Mouse (Mus musculus) liver, embryonic 14.5 days (tissue): ENCODE data around the gene Myt1l. TPM values are rescaled to one million over a fixed set of nuclear protein-coding genes. Genes with fewer than 3 reads are reported as not detected.

Source experiments
- ATAC-seq: fragments of 200-750 bp; cut with Nextera tagmentation; 2 replicates; pipeline ENCODE4 v1.8.0; 2017; ENCODE audit warnings: moderate number of reproducible peaks, mild to moderate bottlenecking, moderate library complexity; ENCODE audit not compliant: insufficient read depth
- DNase-seq, 3 experiments: peaks; one replicate each; pipeline ENCODE4 v3.0.0-alpha.2; 2012 to 2013; ENCODE audit warnings: low read depth in 3 of 3, low spot score in 3 of 3
- H3K27ac ChIP-seq: fragments of 300-500 bp; sonication (generic); 2 replicates; pipeline ENCODE4 v1.5.1; 2014; ENCODE audit warnings: moderate library complexity, mild to moderate bottlenecking, control low read depth, inconsistent platforms
- H3K27me3 ChIP-seq: fragments of 300-500 bp; sonication (generic); 2 replicates; pipeline ENCODE4 v1.6.1; 2014; ENCODE audit warnings: mild to moderate bottlenecking, low read length, moderate library complexity; ENCODE audit not compliant: control insufficient read depth, insufficient read depth
- H3K36me3 ChIP-seq: fragments of 300-500 bp; sonication (generic); replicated peaks from 2 replicates; pipeline ENCODE4 v1.6.1; 2014; ENCODE audit warnings: low read depth; ENCODE audit not compliant: control insufficient read depth, insufficient read depth
- H3K4me1 ChIP-seq, 2 experiments: fragments of 200-500 bp in 1 of 2; fragments of 300-500 bp in 1 of 2; sonication (generic) in 1 of 2; replicated peaks; 2 replicates each; pipeline ENCODE4 v1.6.1; 2012 to 2014; ENCODE audit warnings: antibody characterized with exemption in 1 of 2, inconsistent platforms in 1 of 2, low read length in 1 of 2; ENCODE audit not compliant: control insufficient read depth in 2 of 2, insufficient read depth in 2 of 2
- H3K4me2 ChIP-seq: fragments of 300-500 bp; sonication (generic); 2 replicates; pipeline ENCODE4 v1.6.1; 2014; ENCODE audit warnings: low read depth, mild to moderate bottlenecking, control low read depth, moderate library complexity
- H3K4me3 ChIP-seq, 2 experiments: fragments of 200-500 bp in 1 of 2; fragments of 300-500 bp in 1 of 2; sonication (generic) in 1 of 2; 2 replicates each; pipeline ENCODE4 v1.5.1; 2012 to 2014; ENCODE audit warnings: low read depth in 2 of 2, low read length in 2 of 2, mild to moderate bottlenecking in 2 of 2, control low read depth in 1 of 2, inconsistent platforms in 1 of 2, moderate library complexity in 1 of 2; ENCODE audit not compliant: insufficient read depth in 1 of 2
- H3K9ac ChIP-seq: fragments of 300-500 bp; sonication (generic); replicated peaks from 2 replicates; pipeline ENCODE4 v1.6.1; 2014; ENCODE audit warnings: mild to moderate bottlenecking, control low read depth, moderate library complexity
- H3K9me3 ChIP-seq: fragments of 300-500 bp; sonication (generic); 2 replicates; pipeline ENCODE4 v1.6.1; 2016; ENCODE audit warnings: low read length, mixed read lengths; ENCODE audit not compliant: control insufficient read depth
- CTCF ChIP-seq: IDR thresholded peaks from 2 replicates; pipeline ENCODE4 v1.5.1; 2016; ENCODE audit warnings: antibody characterized with exemption, low read depth, control low read depth
- EP300 ChIP-seq: IDR thresholded peaks from 2 replicates; pipeline ENCODE4 v1.6.1; 2016; ENCODE audit warnings: antibody characterized with exemption, low read depth
- WGBS: fragments of 180-500 bp; shearing (Covaris S2); extraction: QIAGEN DNeasy Blood & Tissue Kit; methylation state at CpG from one replicate; pipeline ENCODE4 v1.1.7; 2014; ENCODE audit not compliant: insufficient replicate concordance; 5-methylcytosine and 5-hydroxymethylcytosine counted together
- polyA plus RNA-seq, 2 experiments: library from polyadenylated mRNA; depleted of rRNA in 1 of 2; stranded (reverse) in 1 of 2; unstranded in 1 of 2; fragments of >200 nt; fragmentation: Nextera tagmentation in 1 of 2; extraction: Ambion mirVana in 1 of 2; gene quantifications; 2 replicates each; pipeline versions ENCODE4 v1.2.1 to v1.2.3; 2012 to 2014

Myt1l gene
- polyA plus RNA-seq, 2 experiments = not detected

DNA sequence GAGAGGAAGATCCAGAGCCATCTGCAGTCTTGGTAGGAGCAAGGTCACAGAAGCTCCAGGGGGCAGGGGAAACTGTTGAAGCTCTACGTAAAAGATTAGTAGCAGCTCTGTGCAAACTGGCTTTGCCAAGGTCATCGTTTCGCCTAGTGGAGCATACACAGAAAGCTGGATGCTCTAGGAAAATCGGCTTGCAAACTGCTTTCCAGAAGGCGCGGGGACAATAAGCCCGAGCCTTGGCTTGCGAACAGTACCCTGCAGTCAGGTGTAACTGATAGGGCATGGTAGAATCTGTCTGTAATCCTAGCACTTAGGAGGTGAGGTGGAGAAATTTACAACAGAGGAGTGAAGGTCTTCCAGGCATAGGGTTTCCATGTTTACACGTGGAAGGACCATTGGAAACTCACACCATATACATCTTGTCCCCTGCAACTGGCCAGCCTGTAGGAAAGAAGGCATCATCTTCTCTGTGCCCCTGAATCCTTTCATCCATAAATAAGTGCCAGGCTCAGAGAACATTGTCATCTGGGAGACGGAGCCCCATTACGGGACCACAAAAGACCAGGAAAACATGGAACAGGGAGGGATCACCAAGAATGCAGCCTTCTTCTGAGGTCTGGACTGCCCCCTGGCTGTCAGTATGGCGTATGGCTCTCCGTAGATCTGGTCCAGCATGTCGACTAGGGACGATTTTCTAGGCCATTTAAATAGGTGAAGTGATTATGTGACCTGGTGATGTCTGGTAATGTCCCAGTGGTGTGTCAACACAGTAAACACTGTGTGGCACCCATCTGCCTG, 100.0 kb downstream of the Myt1l start:
- TF ChIP-seq CTCF = peak; percentile 45
- no peak for TF ChIP-seq EP300
- WGBS = 54% methylated on average over 15 of the region's 15 CpGs
- Histone ChIP-seq H3K27me3 (no peaks in the 10 kb centered on the region), H3K9me3 (no peaks in the 10 kb centered on the region), H3K4me3 (no peak overlapping the region), H3K9ac (no peak overlapping the region), H3K27ac (no peak overlapping the region), H3K36me3 (no peaks in the 10 kb centered on the region), H3K4me1 (no peaks in the 10 kb centered on the region), H3K4me2 (no peak overlapping the region)
- no peak for DNase-seq
- no peak for ATAC-seq

DNA sequence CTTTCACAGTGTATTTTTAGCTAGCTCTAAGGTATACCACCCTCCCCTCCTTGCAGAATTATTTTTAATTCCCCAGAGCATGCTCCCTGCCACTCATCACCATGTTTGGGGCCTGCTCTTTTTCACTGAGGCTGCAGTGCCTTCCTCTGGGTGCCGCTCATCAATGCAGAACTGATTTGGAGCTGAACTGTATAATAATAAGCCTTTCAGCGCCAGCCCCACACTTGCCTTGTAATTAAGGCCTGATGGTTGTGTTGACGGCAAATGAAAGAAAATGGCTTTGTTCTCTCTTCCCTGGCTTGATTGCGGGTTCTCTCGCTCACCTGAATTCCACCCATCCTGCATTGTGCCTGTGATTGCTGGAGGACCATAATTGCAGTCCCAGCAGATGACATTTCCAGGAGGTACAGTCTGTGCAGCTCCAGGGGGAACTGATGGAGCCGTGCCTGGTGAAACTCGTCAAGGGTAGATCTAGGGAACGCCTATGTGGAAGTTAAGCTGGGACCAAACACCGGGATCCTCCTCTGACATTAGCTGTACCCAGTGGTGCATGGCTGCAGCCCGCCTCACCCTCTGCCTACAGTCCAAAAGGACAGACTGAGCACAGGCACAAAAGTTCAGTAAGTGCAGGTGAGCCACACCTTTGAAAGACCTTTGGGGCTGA, 101.8 kb downstream of the Myt1l start:
- H3K4me1 ChIP-seq = no peaks in the 10 kb centered on the region
- DNase-seq (no peak), ATAC-seq (no peak)
- H3K27me3 ChIP-seq = no peaks in the 10 kb centered on the region
- no peak overlapping the region for H3K4me2 ChIP-seq
- H3K9me3 ChIP-seq = no peaks in the 10 kb centered on the region
- no peak overlapping the region for H3K9ac ChIP-seq
- 57% methylated on average over 10 of the region's 10 CpGs for WGBS
- no peaks in the 10 kb centered on the region for H3K36me3 ChIP-seq
- no peak for TF ChIP-seq CTCF
- TF ChIP-seq EP300 = no peak
- H3K27ac ChIP-seq = no peak overlapping the region
- no peak overlapping the region for H3K4me3 ChIP-seq

DNA sequence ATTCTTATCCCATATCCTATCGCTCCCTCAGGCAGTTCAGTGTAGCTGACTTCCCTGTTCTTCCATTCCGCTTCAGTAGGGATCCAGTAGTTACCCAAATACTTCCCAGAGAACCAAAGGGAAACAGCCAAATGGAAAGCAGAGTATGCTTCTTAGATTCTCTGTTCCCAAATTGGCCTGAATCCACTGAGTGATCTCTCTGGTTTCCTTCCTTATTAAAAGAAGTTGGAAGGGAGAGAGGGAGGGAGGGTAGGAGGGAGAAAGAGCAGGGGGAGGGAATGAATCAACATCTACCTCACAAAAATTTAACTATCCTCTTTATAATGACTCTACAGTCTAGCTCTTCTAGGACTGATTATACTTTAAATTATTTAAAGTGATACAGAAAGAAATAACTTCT, 106.3 kb downstream of the Myt1l start:
- TF ChIP-seq EP300 (no peak), CTCF (no peak)
- no peak for ATAC-seq
- Histone ChIP-seq H3K27ac (no peak overlapping the region), H3K27me3 (no peaks in the 10 kb centered on the region), H3K4me1 (no peaks in the 10 kb centered on the region), H3K4me3 (no peak overlapping the region), H3K9me3 (no peaks in the 10 kb centered on the region), H3K4me2 (no peak overlapping the region), H3K9ac (no peak overlapping the region), H3K36me3 (no peaks in the 10 kb centered on the region)
- DNase-seq = no peak
- WGBS = 75% methylated on average over 2 of the region's 2 CpGs

DNA sequence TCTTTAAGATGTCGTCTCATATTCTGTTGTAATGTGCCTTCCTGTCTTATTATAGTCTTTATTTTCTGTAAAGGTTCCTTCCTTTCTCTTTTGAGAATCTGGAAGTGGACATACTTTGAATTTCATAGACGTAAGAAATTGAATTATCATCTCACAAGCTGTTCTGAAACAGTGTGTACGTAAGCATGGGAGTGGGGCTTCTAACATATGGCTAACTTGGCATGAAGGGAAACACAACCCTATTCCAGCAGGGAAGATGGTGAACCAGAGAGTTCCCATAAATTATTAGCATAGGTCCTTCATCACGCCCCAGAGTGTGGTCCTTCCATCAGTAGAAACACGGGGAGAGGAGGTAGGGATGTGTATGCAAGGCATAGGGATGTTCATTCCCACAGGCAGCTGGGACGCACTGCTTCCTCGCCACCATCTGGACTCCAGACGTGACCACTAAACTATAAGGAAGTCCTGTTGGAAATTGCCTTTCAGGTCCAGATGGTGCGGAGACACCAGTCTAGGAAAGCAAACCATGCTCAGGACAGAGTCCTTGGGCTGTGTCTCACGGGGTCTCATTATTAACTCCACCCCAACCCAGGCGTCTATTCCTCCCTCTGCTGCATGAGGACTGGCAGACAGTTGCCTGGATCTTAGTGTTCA, 111.5 kb downstream of the Myt1l start:
- no peak for DNase-seq
- H3K4me1 ChIP-seq = no peaks in the 10 kb centered on the region
- H3K4me3 ChIP-seq = no peak overlapping the region
- H3K9me3 ChIP-seq = no peaks in the 10 kb centered on the region
- TF ChIP-seq EP300 (no peak), CTCF (no peak)
- no peaks in the 10 kb centered on the region for H3K27me3 ChIP-seq
- WGBS = 52% methylated on average over 11 of the region's 11 CpGs
- no peak overlapping the region for H3K9ac ChIP-seq
- H3K27ac ChIP-seq = no peak overlapping the region
- no peak overlapping the region for H3K4me2 ChIP-seq
- no peaks in the 10 kb centered on the region for H3K36me3 ChIP-seq
- no peak for ATAC-seq

DNA sequence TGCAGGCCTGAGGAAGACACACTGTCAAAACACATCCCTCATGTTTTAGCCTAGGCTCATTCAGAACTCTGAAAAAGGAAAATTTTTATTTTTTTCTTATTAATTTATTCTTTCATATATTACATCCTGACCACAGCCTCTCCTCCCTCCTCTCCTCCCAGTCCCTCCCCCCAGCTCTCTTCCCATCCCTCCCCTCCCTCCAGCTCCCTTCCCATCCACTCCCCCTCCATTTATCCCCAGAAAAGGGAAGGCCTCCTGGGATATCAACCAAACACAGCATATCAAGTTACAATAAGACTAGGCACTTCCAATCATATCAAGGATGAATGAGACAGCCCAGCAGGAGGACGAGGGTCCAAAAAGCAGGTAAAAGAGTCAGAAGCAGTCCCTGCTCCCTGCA, 112.0 kb downstream of the Myt1l start:
- Histone ChIP-seq H3K9me3 (no peaks in the 10 kb centered on the region), H3K4me2 (no peak overlapping the region), H3K27ac (no peak overlapping the region), H3K36me3 (no peaks in the 10 kb centered on the region), H3K27me3 (no peaks in the 10 kb centered on the region), H3K9ac (no peak overlapping the region), H3K4me3 (no peak overlapping the region), H3K4me1 (no peaks in the 10 kb centered on the region)
- WGBS = 34% methylated on average over 1 of the region's 1 CpGs
- DNase-seq (no peak), ATAC-seq (no peak)
- TF ChIP-seq EP300 (no peak), CTCF (no peak)
